Mouse (Mus musculus): ENCODE measurements around the gene Kcnk18. TPM values are rescaled to one million over a fixed set of nuclear protein-coding genes. Genes with fewer than 3 reads are reported as not detected.

The Kcnk18 gene
- not detected for polyA plus RNA-seq (2017; shearing (Covaris generic))

GRCm38 (mm10) chr19:59218991-59219390, at the start of gene Kcnk18:
Gene Kcnk18, plus strand, starts transcription at chr19:59219214.
- no peak for ATAC-seq

GRCm38 (mm10) chr19:59169936-59170765, 48.9 kb upstream of the Kcnk18 start, which contains the start of gene Vax1:
Gene Vax1, minus strand, starts transcription at chr19:59170056.
- no peak for ATAC-seq

GRCm38 (mm10) chr19:59170766-59171095, 48.3 kb upstream of the Kcnk18 start:
- no peak for ATAC-seq

GRCm38 (mm10) chr19:59171151-59171870, 47.7 kb upstream of the Kcnk18 start:
- no peak for ATAC-seq

GRCm38 (mm10) chr19:59171871-59172245, 47.2 kb upstream of the Kcnk18 start:
- ATAC-seq = no peak

GRCm38 (mm10) chr19:59172781-59173180, 46.2 kb upstream of the Kcnk18 start:
- no peak for ATAC-seq

GRCm38 (mm10) chr19:59173341-59174015, 45.5 kb upstream of the Kcnk18 start:
- ATAC-seq = no peak

GRCm38 (mm10) chr19:59184000-59184399, 35.0 kb upstream of the Kcnk18 start:
- ATAC-seq = no peak

GRCm38 (mm10) chr19:59188981-59189380, 30.0 kb upstream of the Kcnk18 start:
- no peak for ATAC-seq

GRCm38 (mm10) chr19:59190431-59191122, 28.4 kb upstream of the Kcnk18 start:
- no peak for ATAC-seq

- ATAC-seq = no peak
These were observed 27.9 kb upstream of the Kcnk18 start for GRCm38 (mm10) chr19:59191123-59191505.

- no peak for ATAC-seq
These were observed 26.5 kb upstream of the Kcnk18 start for GRCm38 (mm10) chr19:59192491-59192890.

GRCm38 (mm10) chr19:59193456-59193855, 25.6 kb upstream of the Kcnk18 start:
- no peak for ATAC-seq

GRCm38 (mm10) chr19:59193986-59194820, 24.8 kb upstream of the Kcnk18 start:
- no peak for ATAC-seq

- no peak for ATAC-seq
These were observed 23.7 kb upstream of the Kcnk18 start for GRCm38 (mm10) chr19:59195181-59195770.

GRCm38 (mm10) chr19:59196111-59196666, 22.8 kb upstream of the Kcnk18 start:
- no peak for ATAC-seq

GRCm38 (mm10) chr19:59198161-59198560, 20.9 kb upstream of the Kcnk18 start:
- ATAC-seq = no peak

- ATAC-seq = no peak
These were observed 10.5 kb upstream of the Kcnk18 start for GRCm38 (mm10) chr19:59208475-59208874.

GRCm38 (mm10) chr19:59208986-59209385, 10.0 kb upstream of the Kcnk18 start:
- no peak for ATAC-seq

GRCm38 (mm10) chr19:59216891-59217290, 2.1 kb upstream of the Kcnk18 start:
- ATAC-seq = no peak

GRCm38 (mm10) chr19:59221131-59221530, 2.1 kb downstream of the Kcnk18 start:
- ATAC-seq = no peak
